Mouse (Mus musculus): ENCODE results near the gene Ube2t. TPM values are rescaled to one million over a fixed set of nuclear protein-coding genes. Genes with fewer than 3 reads are reported as not detected.

Gene Ube2t
- total and polyA plus RNA-seq, 2 experiments from 2014 or later: 5.3 to 9.7 TPM

DNA sequence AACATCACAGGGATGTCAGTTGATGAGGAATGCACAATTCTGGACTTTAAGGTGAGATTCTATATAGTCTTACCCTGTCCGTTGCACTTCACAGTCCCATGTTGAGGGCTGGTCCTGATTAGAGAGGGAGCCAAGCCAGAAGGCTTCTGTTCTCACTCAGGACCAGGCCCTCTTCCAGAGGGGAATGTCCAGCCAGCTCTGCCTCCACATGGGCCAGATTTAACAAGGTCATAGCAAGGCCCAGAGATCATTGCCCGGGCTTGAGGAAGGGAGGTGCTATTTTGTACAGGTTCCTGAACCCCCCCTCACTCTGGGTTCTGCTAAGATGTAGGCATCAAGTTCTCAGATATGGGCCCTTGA, 55.3 kb downstream of the Ube2t start:
- no peaks in the 10 kb centered on the region for H3K27me3 ChIP-seq (ENCODE audit: insufficient read depth, low read length)
- no peak overlapping the region for H3K27ac ChIP-seq
- peaks cover 20% of the 10 kb centered on the region for H3K4me1 ChIP-seq (ENCODE audit: insufficient read depth, low read length)
- 88% methylated on average over 2 of the region's 2 CpGs for WGBS
- no peaks in the 10 kb centered on the region for H3K36me3 ChIP-seq (ENCODE audit: insufficient read depth, low read length)
- DNase-seq (ENCODE audit: low spot score): no peak
- H3K9me3 ChIP-seq (ENCODE audit: low read length): no peaks in the 10 kb centered on the region
- H3K9ac ChIP-seq (replicated peaks; ENCODE audit: low read length): no peak overlapping the region
- TF ChIP-seq CTCF (IDR thresholded peaks at IDR 0.05; ENCODE audit: low read depth): no peak
- H3K4me3 ChIP-seq (ENCODE audit: low read length): no peak overlapping the region
- ATAC-seq: no peak
- no peak overlapping the region for H3K4me2 ChIP-seq (ENCODE audit: low read depth, low read length)

DNA sequence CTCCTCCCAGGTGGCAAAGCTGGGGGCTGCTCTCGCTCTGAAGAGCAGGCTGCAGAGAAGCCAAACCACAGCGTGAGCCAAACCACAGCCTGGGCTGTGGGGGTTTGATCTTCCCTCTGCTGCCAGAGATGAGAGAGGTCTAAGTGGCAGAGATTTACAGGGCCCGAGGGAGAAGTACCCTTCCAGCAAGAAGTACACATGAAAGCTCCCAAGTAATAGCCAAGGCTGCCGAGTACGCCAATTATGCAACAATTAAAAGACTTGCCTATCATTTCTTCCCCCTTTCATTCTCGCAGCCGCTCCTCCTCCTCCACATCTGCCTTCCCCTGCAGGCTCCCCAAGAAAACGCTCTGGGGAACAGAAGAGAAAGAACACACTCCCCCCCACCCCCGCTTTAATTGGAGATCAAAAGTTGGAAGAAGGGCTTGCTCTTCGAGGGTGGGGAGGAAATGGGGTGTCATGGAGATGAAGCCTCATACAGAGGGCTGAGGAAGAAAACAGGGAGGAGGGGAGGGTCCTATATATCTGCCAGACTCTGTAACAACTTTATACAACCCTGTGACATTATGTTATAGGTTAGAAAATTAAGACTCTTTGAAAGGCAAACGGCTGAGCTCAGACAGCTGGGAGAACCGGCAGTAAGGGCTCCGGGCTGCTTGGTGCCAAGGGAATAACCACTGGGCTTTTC, 56.9 kb downstream of the Ube2t start:
- Histone ChIP-seq H3K4me1 (ENCODE audit: insufficient read depth, low read length) (peaks cover 20% of the 10 kb centered on the region), H3K4me2 (ENCODE audit: low read depth, low read length) (peak overlapping the region; percentile 19), H3K4me3 (ENCODE audit: low read length) (no peak overlapping the region), H3K27ac (no peak overlapping the region), H3K27me3 (ENCODE audit: insufficient read depth, low read length) (no peaks in the 10 kb centered on the region), H3K9me3 (ENCODE audit: low read length) (no peaks in the 10 kb centered on the region), H3K9ac (replicated peaks; ENCODE audit: low read length) (no peak overlapping the region), H3K36me3 (ENCODE audit: insufficient read depth, low read length) (no peaks in the 10 kb centered on the region)
- no peak for TF ChIP-seq CTCF (IDR thresholded peaks at IDR 0.05; ENCODE audit: low read depth)
- WGBS: 12% methylated on average over 13 of the region's 13 CpGs
- DNase-seq (ENCODE audit: low spot score) (peak; percentile 56), ATAC-seq (peak; percentile 53; the same call in 1 of the 2 replicates)

DNA sequence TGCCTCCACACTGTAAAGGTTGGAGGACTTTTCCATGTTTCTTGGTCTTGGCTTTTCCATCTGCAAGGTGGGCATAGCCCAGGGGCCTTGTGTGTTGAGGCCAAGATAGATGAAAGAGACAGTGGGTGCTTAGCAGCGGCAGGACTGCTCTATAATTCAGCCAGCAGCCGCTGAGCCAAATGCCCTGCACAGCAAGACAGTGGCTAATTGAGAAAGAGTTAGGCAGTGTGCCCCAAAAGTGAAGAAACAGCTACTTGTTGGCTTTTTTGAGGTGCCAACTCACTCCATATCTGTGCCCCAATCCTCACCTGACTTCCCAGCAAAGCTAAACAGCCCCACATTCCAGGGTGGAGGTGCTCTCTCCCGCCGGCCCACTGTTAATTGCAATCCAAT, 57.4 kb downstream of the Ube2t start:
- no peak overlapping the region for H3K4me3 ChIP-seq (ENCODE audit: low read length)
- 53% methylated on average over 4 of the region's 4 CpGs for WGBS
- H3K9ac ChIP-seq (replicated peaks; ENCODE audit: low read length): no peak overlapping the region
- no peak for ATAC-seq
- no peak for TF ChIP-seq CTCF (IDR thresholded peaks at IDR 0.05; ENCODE audit: low read depth)
- no peaks in the 10 kb centered on the region for H3K27me3 ChIP-seq (ENCODE audit: insufficient read depth, low read length)
- H3K4me2 ChIP-seq (ENCODE audit: low read depth, low read length): no peak overlapping the region
- H3K9me3 ChIP-seq (ENCODE audit: low read length): no peaks in the 10 kb centered on the region
- no peak overlapping the region for H3K27ac ChIP-seq
- peaks cover 19% of the 10 kb centered on the region for H3K4me1 ChIP-seq (ENCODE audit: insufficient read depth, low read length)
- no peak for DNase-seq (ENCODE audit: low spot score)
- H3K36me3 ChIP-seq (ENCODE audit: insufficient read depth, low read length): no peaks in the 10 kb centered on the region

DNA sequence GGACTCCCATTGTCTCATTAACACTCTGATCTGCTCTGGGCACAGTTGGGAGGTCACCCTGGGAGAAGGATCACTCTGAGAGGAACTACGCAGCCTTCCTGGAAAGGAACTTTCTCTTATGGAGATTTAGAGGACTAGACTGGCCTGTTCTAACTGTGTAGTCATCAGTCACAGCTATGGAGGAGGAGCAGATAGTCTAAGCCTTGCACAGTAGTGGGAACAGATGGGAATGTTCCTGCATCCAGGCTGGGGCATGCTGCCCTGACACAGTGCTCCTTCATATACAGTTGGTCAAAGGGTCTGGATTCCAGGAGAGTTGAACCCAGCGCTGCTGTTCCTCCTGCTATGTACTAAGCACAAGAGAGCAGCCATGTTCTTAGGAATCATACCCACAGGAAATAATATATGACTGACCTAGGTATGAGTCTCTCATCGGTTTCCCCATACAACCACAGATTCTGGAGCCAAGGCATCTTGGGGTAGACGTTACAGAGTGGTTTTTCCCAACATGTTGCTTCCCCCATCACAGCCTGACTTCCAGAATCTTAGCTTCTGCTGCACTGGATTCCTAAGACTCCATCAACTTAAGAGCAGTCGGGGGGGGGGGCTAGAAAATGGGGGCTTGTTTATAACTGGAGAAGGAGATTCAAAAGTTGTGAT, 58.0 kb downstream of the Ube2t start:
- no peak for TF ChIP-seq CTCF (IDR thresholded peaks at IDR 0.05; ENCODE audit: low read depth)
- DNase-seq (ENCODE audit: low spot score) (no peak), ATAC-seq (no peak)
- no peak overlapping the region for H3K4me3 ChIP-seq (ENCODE audit: low read length)
- H3K27me3 ChIP-seq (ENCODE audit: insufficient read depth, low read length): no peaks in the 10 kb centered on the region
- H3K4me1 ChIP-seq (ENCODE audit: insufficient read depth, low read length): peaks cover 15% of the 10 kb centered on the region
- 76% methylated on average over 5 of the region's 5 CpGs for WGBS
- H3K36me3 ChIP-seq (ENCODE audit: insufficient read depth, low read length): no peaks in the 10 kb centered on the region
- no peaks in the 10 kb centered on the region for H3K9me3 ChIP-seq (ENCODE audit: low read length)
- H3K9ac ChIP-seq (replicated peaks; ENCODE audit: low read length): no peak overlapping the region
- H3K27ac ChIP-seq: no peak overlapping the region
- no peak overlapping the region for H3K4me2 ChIP-seq (ENCODE audit: low read depth, low read length)

DNA sequence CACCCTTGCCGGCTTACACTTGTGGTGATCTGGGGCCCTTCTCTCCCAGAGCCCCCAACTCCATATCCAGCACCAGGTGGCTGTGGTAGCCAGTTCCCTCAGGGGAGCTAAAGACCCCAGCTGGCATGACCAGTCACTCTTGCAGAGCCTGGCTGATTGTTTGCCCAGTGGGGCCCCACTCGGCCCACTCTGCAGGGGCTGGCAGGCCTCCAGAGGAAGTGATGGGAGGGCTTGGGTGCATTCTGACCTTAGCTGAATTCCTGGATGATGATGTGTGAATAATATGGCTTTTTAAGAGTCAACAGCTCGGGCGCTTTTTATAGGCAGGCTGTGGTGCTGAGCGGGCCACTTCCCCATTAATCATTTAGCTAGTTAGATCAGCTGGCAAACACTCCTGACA, 58.6 kb downstream of the Ube2t start:
- H3K9ac ChIP-seq (replicated peaks; ENCODE audit: low read length): no peak overlapping the region
- no peak for ATAC-seq
- no peak overlapping the region for H3K4me2 ChIP-seq (ENCODE audit: low read depth, low read length)
- no peaks in the 10 kb centered on the region for H3K27me3 ChIP-seq (ENCODE audit: insufficient read depth, low read length)
- peak; percentile 40 for DNase-seq (ENCODE audit: low spot score)
- H3K9me3 ChIP-seq (ENCODE audit: low read length): no peaks in the 10 kb centered on the region
- no peak for TF ChIP-seq CTCF (IDR thresholded peaks at IDR 0.05; ENCODE audit: low read depth)
- no peak overlapping the region for H3K27ac ChIP-seq
- peaks cover 15% of the 10 kb centered on the region for H3K4me1 ChIP-seq (ENCODE audit: insufficient read depth, low read length)
- no peaks in the 10 kb centered on the region for H3K36me3 ChIP-seq (ENCODE audit: insufficient read depth, low read length)
- 16% methylated on average over 5 of the region's 5 CpGs for WGBS
- no peak overlapping the region for H3K4me3 ChIP-seq (ENCODE audit: low read length)

DNA sequence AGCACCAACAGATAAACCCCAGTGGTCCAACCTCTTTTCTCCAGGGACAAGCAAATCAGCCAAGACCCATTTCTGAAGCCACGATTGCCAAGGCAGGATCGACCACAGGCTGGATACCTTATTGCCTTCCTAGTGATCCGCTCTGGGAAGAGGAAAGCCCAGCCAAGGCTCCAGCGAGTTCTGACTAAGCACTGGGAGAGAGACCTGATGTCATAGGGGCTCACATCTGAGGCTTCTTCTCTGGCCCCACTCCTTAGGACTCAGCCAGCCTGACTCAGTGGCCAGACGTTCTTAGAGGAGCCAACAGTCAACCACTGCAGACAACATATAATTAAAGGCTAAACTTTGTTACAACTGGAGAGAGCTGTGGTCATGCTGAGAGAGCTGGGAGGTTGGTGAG, 59.6 kb downstream of the Ube2t start:
- no peaks in the 10 kb centered on the region for H3K9me3 ChIP-seq (ENCODE audit: low read length)
- DNase-seq (ENCODE audit: low spot score): no peak
- no peak overlapping the region for H3K4me3 ChIP-seq (ENCODE audit: low read length)
- H3K36me3 ChIP-seq (ENCODE audit: insufficient read depth, low read length): no peaks in the 10 kb centered on the region
- no peak for ATAC-seq
- no peak for TF ChIP-seq CTCF (IDR thresholded peaks at IDR 0.05; ENCODE audit: low read depth)
- WGBS: 82% methylated on average over 5 of the region's 5 CpGs
- no peaks in the 10 kb centered on the region for H3K27me3 ChIP-seq (ENCODE audit: insufficient read depth, low read length)
- no peak overlapping the region for H3K4me2 ChIP-seq (ENCODE audit: low read depth, low read length)
- H3K9ac ChIP-seq (replicated peaks; ENCODE audit: low read length): no peak overlapping the region
- H3K4me1 ChIP-seq (ENCODE audit: insufficient read depth, low read length): peaks cover 15% of the 10 kb centered on the region
- H3K27ac ChIP-seq: no peak overlapping the region

DNA sequence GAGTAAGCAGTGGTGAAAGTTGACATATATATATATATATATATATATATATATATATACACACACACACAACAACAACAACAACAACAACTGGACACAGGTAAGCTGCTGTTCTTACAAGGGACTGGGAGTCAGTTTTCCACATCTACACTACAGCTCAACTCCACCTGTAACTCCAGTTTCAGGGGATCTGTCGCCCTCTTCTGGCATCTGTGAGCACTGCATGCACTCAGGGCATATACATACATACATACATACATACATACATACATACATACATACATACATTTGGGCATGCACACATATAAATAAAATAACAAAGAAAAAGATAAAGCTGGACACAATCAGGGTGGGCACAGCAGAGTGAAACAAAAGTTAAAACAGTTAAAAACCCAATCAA, 61.2 kb downstream of the Ube2t start:
- no peak for DNase-seq (ENCODE audit: low spot score)
- H3K27me3 ChIP-seq (ENCODE audit: insufficient read depth, low read length): no peaks in the 10 kb centered on the region
- no peak overlapping the region for H3K27ac ChIP-seq
- no peak overlapping the region for H3K4me3 ChIP-seq (ENCODE audit: low read length)
- H3K4me2 ChIP-seq (ENCODE audit: low read depth, low read length): no peak overlapping the region
- peaks cover 15% of the 10 kb centered on the region for H3K4me1 ChIP-seq (ENCODE audit: insufficient read depth, low read length)
- no peak overlapping the region for H3K9ac ChIP-seq (replicated peaks; ENCODE audit: low read length)
- no peaks in the 10 kb centered on the region for H3K9me3 ChIP-seq (ENCODE audit: low read length)
- no peaks in the 10 kb centered on the region for H3K36me3 ChIP-seq (ENCODE audit: insufficient read depth, low read length)
- WGBS: 84% methylated on average over 1 of the region's 1 CpGs
- TF ChIP-seq CTCF (IDR thresholded peaks at IDR 0.05; ENCODE audit: low read depth): peak; percentile 44
- ATAC-seq: no peak

Other genes starting within 250 kb of the Ube2t start
- gene Ppp1r12b, start 6.6 kb upstream of the Ube2t start, total RNA-seq (2014; rRNA removed): 26.6 and 36.6 TPM in 2 replicates
- gene Ppp1r12b, start 6.6 kb upstream of the Ube2t start, polyA plus RNA-seq (2015; fragmentation: Nextera tagmentation; extraction: Ambion mirVana): 12.5 and 12.9 TPM in 2 replicates
- 4.6 and 5.0 TPM in 2 replicates for gene Lgr6, start 142.7 kb downstream of the Ube2t start, total RNA-seq (2014; rRNA removed)
- gene Lgr6, start 142.7 kb downstream of the Ube2t start, polyA plus RNA-seq (2015; fragmentation: Nextera tagmentation; extraction: Ambion mirVana): 2.7 and 3.1 TPM in 2 replicates
- gene Ptpn7, start 170.1 kb downstream of the Ube2t start, total RNA-seq (2014; rRNA removed): 0.10 and 0.54 TPM in 2 replicates
- gene Ptpn7, start 170.1 kb downstream of the Ube2t start, polyA plus RNA-seq (2015; fragmentation: Nextera tagmentation; extraction: Ambion mirVana): 0.10 and 0.11 TPM in 2 replicates
- gene Arl8a, start 184.3 kb downstream of the Ube2t start, total RNA-seq (2014; rRNA removed): 251 and 277 TPM in 2 replicates
- 329 and 369 TPM in 2 replicates for gene Arl8a, start 184.3 kb downstream of the Ube2t start, polyA plus RNA-seq (2015; fragmentation: Nextera tagmentation; extraction: Ambion mirVana)
- 42.6 and 66.3 TPM in 2 replicates for gene Gpr37l1, start 205.1 kb downstream of the Ube2t start, total RNA-seq (2014; rRNA removed)
- 24.9 and 32.1 TPM in 2 replicates for gene Gpr37l1, start 205.1 kb downstream of the Ube2t start, polyA plus RNA-seq (2015; fragmentation: Nextera tagmentation; extraction: Ambion mirVana)